Mouse (Mus musculus): Measurements from ENCODE around the gene Gm45062.
"Not testable (repeated sequence)": the region's sequence is repeated elsewhere in the genome, so short reads cannot be mapped to it uniquely, and the experiment has no call there.

The Gm45062 gene

GRCm38 (mm10) chr6:8312554-8312953 lies 53.3 kb downstream of the Gm45062 start:
- no peak for DNase-seq (ENCODE audit: low spot score in 2 of 2)

DNA sequence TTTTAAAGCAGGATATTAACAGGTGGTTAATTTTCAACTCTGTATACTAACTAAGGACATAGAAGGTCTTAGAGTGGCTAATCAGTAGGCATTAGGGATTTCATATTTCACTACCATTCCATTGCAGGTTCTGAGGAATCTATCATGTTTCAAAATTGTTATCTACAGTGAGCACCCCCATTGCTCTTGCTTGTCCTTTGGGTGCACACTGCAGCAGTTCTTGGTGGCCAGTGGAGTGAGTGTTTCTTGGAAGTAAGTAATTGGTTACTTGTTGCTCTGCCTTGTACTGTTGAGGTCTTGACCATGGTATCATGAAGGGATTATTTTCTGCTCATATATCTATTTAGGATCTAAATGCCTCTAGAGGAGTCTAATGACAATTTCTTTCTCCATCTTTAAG lies 57.0 kb downstream of the Gm45062 start:
- no peak for DNase-seq (ENCODE audit: low spot score in 2 of 2)

DNA sequence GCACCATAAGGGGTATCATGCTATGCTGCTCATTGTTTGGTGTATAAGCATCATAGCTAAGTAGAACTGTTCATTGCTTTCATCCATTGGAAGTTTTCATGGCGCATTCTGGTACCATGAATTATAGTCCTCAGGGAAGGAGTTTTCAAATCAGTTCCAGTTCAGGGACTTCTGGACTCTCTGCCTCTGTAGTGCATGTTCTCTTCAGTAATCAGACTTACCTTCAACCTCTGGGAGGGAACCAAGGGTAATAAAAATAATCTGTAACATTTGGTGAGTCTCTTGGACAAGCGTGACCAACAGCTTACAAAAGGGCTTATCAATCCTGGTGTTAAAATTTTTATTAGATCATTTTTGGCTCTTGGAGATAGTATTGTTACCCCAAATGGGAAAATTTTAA lies 60.3 kb downstream of the Gm45062 start:
- DNase-seq (ENCODE audit: low spot score in 2 of 2), result no peak

GRCm38 (mm10) chr6:8331496-8331895 lies 72.2 kb downstream of the Gm45062 start:
- DNase-seq (ENCODE audit: low spot score in 2 of 2), result not testable (repeated sequence)

DNA sequence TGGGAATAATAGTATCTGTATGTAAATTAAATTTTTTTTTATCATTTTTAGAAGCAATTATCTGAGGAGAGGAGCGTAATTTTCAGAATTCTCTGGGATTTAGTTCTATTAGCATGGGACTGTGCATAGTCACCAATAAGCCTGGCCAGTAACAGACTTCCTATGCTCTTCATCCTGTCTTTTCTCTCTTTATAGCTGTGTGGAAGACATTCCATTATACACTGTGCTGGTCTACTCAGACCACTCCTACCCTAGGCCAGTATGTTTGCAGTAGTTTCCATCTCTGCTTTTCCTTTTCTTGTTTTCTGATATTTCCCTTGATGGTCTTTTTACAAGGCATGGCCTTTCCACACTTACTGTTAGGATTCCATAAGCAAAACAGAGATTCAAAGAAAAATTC lies 74.1 kb downstream of the Gm45062 start:
- DNase-seq (ENCODE audit: low spot score in 2 of 2), result no peak

GRCm38 (mm10) chr6:8336487-8337390 lies 77.5 kb downstream of the Gm45062 start:
- no peak for DNase-seq (ENCODE audit: low spot score in 2 of 2)

DNA sequence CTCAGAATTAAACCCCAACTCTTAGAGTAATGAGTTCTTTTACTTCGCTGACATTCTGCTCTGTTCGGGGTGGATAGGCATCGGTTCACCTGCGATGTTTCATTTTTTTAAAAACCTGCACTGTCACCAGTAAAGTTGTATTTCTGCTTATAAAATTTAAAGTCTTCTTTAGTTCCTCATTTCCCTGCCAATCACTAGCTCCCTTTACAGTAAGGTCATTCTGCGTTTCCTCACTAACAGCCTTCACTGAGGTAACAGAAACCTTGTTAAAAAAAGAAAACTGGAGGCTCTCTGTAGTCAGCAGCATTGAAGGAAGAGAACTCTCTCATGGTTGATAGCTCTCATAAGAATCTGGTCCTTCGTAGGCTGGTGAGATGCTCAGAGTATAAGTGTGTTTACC lies 80.2 kb downstream of the Gm45062 start:
- no peak for DNase-seq (ENCODE audit: low spot score in 2 of 2)

DNA sequence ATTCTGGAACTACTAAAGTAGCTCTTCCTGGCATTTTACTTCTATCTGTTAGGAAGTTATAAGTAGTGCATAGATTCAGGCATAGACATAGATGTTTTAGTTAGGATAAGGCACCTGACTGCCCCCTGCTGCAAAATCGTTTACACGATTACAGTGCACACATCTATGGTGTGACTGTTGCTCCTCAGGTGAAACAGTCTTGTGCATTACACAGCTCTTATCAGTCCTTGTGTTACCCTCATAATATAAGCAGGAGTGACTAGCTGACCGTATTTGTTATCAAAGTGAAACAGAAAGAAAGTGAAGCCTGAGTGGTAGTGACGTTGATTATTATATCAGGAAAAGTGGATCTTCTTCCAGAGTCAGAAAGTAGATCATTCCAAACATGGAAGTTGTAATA lies 84.0 kb downstream of the Gm45062 start:
- no peak for DNase-seq (ENCODE audit: low spot score in 2 of 2)

DNA sequence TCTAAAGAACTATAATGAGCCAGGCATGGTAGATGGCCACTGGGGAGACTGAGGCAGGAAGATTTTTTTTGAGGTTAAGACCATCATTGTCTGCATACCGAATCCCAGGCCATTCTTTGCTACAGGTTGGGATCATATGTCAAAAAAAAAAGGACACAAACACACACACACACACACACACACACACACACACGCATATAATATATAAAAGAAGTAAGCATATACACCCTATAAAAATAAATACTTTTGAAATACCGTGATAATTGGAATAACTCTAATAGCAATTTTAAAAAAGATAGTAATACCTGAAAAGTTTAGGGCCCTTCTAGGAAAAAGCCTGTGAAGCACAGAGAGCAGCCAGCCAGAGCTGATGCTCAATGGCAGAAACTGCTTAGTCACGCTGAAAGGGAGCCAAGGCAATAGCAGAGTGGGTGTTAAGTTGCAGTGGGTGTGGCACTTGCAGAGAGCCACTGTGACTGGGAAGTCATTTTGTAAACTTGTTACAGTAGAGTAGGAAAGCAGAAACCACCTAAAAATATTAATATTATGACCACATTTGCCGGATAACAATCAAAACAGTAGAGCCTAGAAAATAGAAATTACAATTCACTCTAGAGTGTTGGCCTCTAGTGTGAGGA lies 86.1 kb downstream of the Gm45062 start:
- DNase-seq (ENCODE audit: low spot score in 2 of 2), result peak; percentile 79 to 82

GRCm38 (mm10) chr6:8347154-8347553 lies 87.9 kb downstream of the Gm45062 start:
- no peak for DNase-seq (ENCODE audit: low spot score in 2 of 2)

GRCm38 (mm10) chr6:8348344-8348743 lies 89.1 kb downstream of the Gm45062 start:
- no peak for DNase-seq (ENCODE audit: low spot score in 2 of 2)

DNA sequence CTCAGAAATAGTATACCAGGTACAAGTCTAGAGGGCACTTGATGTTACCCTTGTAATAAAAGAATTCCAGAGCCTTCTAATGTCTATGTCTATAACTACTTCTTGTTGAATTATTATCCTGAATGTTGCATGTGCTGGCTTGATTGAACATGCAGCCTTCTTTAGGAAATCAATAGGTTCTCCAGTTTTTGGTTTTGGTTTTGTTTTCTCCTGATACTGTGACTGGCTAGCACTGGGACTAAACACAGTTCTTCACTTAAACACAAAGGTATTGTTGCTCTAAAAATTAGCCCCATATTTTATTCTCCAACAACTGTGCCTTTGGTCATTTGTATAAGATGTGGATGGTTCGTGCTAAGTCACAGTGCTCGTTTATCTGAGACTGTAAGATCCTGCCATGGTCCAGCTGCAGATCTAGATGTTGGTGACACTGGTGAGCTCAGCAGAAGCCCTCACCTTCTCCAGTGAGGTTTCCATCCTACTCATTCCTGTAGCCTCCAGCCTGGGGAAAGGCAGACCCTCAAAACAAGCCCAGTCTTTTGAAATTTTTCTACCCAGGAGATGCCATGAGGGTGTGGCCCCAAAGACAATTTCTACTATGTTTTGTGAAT lies 89.9 kb downstream of the Gm45062 start:
- DNase-seq (ENCODE audit: low spot score in 2 of 2), result peak in 1 of 2 experiments; percentile 25

- DNase-seq (ENCODE audit: low spot score in 2 of 2), result no peak
These were observed 92.3 kb downstream of the Gm45062 start for GRCm38 (mm10) chr6:8351507-8351906.

DNA sequence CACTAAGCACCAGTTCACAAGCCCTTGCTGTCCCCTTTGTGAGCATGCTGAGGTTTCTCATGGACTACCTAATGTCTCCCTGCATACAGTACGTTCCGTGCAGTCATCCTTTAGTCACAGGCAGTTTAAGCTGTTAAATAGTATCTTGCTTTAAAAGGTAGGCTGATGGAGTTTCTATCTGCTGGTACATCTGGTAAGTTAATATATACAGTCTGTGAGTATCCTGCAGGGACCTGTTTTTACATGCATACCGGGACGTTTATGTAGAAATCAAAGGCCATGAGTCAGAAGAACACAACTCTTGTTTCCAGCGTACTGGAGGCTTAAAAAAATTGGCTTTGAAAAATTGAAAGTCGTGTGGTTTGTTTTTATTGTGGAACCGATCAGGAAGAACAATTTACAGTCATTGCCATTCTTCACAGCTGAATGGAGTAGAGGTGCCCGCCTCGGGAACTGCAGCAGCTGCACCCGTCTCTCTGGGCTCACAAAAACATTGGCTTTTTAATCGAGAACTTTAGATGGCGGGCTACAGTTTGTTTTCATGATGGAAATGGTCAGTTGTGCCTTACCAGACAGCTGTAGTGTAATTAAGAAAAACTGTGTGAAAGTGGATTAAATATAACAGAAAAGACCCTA lies 93.4 kb downstream of the Gm45062 start:
- no peak for DNase-seq (ENCODE audit: low spot score in 2 of 2)

- DNase-seq (ENCODE audit: low spot score in 2 of 2), result no peak
These were observed 94.2 kb downstream of the Gm45062 start for GRCm38 (mm10) chr6:8353461-8353860.

DNA sequence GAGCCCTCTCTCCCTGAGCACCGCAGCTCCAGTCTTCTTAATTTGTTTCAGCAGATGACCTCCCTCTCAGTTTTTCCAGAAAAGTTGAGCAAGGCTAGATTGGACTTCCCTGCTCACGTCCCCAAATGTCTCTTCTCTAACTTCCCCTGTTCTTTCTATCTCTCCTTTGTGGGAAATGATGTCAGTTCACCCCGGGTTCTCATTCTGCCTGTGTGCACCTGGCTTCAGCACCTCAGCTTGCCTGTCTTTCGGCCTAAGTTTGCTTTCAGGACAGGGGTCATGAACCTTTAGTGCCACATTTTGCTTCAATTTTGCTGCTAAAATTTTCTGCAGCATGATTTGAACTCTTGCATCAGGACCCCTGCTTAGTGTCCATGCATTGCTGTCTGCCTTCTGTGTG lies 95.6 kb downstream of the Gm45062 start:
- DNase-seq (ENCODE audit: low spot score in 2 of 2), result no peak

- DNase-seq (ENCODE audit: low spot score in 2 of 2), result no peak
These were observed 99.0 kb downstream of the Gm45062 start for GRCm38 (mm10) chr6:8358232-8358631.

GRCm38 (mm10) chr6:8358782-8359181 lies 99.5 kb downstream of the Gm45062 start:
- DNase-seq (ENCODE audit: low spot score in 2 of 2), result no peak

DNA sequence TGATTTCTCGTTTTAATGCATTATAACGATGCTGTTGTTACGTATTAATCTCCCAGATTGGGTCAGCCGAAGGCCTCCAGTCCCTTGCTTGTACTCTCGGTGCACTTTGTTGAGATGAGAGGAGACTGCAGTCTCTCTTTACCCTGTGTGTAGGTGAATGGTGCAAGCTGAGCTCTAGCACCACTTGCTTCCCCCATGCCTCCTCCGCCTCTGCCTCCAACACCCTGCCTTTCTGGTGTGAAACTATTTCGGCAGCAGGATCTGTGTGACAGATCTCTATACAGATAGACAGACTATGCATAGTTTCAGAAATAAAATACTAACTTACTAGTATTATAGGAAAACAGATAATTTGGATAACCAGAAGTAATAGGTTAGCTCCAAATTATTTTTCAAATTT lies 101.6 kb downstream of the Gm45062 start:
- no peak for DNase-seq (ENCODE audit: low spot score in 2 of 2)

DNA sequence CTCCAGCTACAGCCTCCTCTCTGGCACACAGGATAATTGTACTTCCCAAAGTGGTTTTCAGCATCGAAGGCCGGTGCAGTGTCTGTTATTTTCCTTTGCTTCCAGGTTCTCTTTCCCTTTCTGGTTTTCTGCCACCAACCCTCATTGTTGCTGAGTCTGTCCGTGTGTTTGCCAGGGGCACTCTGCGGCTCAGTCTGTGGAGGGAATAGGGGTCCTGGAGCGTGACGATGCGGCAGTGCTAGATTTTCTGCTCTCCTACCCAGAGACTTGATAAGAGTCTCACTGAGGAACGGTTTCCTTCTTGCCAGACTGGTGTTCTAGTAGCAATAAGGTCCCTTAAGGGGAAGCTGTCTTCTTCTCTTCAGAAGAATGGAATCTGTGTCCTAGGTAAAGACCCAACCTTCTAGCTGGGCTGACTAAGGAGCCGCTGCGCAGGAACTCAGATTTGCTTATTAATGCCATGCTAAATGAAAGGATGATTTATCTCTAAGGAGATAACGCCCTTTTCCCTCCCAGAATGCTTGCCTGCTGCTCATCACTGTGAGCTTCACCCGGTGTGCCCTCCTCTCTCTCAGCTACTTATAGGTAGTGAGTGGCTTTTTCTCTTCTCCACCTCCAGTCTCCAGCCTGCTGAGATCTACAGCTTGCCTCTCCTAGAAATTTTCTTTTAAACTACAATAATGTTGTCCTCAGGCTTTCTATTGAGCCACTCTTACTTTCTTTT lies 104.9 kb downstream of the Gm45062 start:
- DNase-seq (ENCODE audit: low spot score in 2 of 2), result no peak

DNA sequence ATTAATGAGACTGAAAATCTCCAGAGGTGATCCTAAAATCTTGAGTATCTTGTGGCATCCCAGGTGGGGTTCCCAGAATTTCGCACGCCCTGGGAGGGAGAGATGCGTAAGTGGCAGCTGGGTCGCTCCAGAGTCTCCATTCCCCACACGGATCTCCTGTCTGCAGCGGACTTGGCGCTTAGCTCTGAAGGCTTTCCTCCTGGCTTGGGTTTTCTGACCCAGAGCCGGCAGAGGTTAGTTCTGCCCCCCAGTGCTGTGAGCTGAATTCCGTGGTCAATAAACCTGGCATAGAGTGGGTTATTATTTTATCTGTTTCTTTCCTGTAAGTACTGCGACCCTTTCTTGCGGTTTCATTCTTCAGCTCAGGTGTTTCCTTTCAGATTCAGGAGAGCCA lies 105.5 kb downstream of the Gm45062 start:
- DNase-seq (ENCODE audit: low spot score in 2 of 2), result no peak

DNA sequence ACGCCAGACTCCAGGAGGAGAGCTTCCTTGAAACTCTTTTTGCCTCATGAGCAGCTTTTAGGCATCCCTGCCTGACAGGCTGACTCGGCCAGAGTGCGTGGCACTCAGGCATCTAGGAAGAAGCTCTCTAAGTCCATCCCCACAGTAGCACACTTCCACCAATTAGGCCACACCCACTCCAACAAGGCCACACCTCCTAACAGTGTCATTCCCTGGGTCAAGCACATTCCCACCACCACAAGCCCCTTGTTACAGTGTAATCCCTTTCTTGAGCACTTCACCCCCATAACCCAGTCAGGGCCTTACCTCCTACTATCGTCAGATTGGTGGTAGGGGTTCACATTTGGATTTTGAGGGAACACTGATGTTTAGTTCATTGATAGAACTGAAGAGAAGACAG lies 108.4 kb downstream of the Gm45062 start:
- no peak for DNase-seq (ENCODE audit: low spot score in 2 of 2)

Measured in spleen, postnatal 4 days (tissue).